Mouse (Mus musculus) 3T3-L1 (cell line): ENCODE measurements around the gene Hk1.
A peak's percentile ranks its signal among the peaks of the same experiment; 100 is the strongest.

Experiments used
- DNase-seq: peaks from one replicate; pipeline ENCODE4 v3.0.0-alpha.2; 2015; ENCODE audit warnings: low read depth, low spot score

The Hk1 gene

DNA sequence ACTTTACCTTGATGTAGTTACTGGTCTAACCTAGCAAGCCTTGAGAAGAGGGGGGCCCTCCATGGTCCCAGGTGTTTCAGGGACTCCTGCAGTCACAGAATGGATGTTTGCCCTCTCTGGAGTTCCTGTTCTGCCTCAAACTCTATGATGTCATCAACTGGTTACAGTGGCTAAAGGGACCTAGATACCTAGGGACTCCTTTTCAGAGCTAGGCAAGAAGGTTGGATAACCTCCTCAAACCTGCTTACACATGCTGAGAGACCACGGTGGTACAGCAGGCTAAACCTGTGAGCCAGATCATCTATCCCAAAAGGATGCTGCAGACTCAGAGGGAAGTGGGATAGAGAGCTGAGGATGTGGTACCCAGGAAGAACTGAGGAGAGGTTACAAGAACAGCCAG is at the start of gene Hk1:
Gene Hk1 (minus strand): TSS at position 101 of the 400 bp plus-strand sequence.
- DNase-seq, result no peak

DNA sequence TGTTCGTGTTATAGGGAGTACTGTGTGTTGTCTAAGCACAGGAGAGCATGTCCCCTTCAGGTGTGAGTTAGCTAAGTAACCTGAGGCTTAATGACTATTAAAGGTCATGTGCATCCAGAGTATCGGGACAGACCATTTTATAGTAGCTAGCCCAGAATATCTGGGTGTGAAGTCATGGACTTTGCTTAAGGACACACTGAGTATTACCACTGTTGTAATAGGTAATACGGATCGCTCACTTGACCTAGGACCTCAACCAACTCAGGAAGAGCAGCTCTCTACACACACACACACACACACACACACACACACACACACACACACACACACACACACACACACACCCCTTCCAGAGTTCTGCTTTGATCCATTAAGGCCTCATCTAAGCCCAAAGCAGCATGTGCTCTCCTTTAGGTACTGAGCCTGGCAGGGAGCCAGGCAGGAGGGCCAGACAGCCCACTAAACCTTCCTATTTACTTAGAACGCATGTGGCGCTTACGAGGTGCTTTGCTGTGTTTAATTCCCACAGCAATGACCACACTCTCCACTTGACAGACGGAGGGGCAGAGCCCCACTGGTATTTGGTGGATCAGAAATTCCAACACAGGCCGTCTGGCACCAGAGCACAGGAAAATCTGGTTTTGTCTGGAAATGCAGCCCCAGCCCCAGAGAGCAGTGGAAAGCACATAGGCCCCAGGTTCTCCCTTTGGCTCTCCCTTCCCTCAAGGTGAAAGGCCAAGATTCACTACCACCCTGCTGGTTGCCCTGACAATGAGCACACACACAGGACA is 45.6 kb upstream of the Hk1 start:
- no peak for DNase-seq

DNA sequence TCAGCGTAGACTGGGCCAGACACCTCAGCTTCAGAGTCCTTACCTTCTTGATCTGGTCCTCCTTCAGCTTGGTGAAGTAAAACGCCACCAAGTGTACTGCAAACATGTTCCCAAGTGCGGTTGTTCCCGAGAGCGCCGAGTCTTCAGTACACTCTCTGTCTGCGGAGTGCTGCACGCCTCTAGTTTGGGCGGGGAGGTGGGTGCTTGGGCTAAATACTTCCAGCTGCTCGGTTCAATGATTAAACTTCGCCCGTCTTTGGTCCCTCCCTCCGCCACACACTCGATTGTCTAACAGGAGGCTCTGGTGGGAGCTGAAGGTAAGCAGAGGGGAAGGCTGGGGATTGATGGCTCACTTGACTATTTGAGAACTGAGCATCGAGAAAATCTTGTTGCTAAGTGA is 42.5 kb upstream of the Hk1 start, which contains the start of gene Hkdc1:
Gene Hkdc1 (minus strand): TSS at position 237 of the 400 bp plus-strand sequence.
- no peak for DNase-seq

DNA sequence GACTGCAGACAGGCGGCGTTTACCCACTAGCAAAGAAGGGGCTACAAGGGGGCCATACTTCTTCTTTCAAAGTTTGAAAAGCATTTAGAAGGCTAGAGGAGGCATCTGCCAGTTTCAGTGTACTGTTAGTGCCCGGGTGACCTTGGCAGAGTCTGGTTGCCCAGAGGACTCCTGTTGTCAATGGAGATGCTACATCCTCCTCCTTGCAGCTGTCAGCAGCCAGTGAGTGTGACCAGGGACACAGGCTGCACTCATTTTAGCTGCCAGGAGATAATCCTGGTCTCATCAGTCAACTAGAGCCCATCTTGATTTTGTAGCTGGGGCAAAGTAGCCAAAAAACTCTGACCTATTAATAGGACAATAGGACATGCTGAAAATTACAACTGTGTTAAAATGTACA is 41.4 kb upstream of the Hk1 start:
- DNase-seq, result no peak

DNA sequence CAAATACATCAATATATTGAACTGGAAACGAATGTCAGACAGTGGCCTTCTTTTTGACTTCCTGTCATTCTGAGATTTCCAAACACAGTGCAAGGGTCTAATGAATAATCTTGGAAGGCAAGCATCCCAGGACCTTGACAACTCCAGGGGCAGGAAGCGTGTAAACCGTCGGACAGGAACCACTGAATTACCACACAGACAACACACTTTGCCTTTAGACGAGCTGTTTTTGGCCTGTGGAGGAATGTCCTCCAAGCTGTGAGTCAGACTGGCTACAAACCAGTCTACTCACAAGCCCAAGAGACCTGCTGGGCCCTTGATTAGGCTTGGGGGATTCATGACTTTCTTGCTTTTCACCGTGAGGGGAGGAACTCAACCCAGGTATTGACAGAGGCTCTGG is 40.7 kb upstream of the Hk1 start:
- DNase-seq, result no peak

DNA sequence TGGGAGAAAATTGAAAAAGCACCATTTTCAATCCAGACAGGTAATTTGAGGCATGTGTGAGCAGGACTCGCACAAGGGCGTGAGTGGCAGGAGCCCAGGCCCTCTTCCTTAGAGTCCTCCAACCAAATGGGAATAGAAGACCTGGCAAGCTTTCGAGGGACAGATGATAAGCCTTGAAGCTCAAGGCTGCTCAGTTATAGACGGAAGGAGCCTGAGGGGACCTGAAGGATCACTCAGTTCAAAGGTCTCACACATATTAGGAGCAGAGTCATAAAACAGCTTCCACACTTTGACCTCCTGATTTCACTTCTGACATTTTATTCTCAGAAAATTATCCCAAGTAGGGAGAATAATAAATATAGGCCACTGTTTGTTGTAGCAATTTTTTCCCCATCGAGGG is 39.7 kb upstream of the Hk1 start:
- DNase-seq, result no peak

DNA sequence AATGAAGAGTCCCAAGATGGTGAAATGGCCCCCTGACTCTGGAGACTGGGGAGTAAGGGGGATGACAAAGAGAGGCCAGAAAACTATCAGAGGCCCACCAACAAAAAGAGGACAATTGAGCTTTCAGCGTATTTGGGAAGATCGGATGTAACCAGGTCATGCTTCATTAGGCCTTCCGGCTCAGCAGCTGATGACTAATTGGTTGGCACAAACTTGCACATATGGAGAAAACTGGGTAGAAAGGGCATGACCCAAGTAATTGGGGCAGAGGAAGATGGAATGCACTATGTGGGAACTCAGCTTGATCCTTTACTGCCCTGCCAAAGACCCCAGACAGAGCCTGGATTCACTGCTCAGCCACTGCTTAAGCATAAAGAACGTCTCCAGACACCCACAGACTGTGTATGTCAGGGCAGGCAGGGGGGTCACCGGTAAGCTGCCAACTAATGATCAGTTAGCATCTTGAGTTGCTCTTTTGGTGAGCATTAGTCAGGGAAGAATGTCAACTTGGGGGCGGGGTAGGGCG is 39.2 kb upstream of the Hk1 start:
- DNase-seq, result peak; percentile 29

DNA sequence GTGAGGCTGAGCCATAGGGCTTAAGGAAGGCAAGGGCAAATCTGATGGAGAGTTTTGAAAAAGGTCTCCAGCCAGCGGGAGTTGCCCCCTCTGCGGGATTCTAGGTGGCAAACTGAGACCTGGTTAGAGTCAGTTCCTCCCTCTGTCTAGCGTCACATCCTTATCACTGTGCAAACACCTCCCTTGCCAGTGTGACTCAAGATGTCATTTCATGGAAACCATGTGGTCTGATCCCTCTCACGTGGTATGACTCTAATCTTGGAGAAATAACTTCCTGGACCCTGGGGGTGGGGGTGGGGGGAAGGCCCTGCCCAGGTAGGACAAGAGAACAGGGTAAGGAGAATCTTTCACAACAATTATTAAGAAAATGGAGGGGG is 33.9 kb upstream of the Hk1 start:
- no peak for DNase-seq

DNA sequence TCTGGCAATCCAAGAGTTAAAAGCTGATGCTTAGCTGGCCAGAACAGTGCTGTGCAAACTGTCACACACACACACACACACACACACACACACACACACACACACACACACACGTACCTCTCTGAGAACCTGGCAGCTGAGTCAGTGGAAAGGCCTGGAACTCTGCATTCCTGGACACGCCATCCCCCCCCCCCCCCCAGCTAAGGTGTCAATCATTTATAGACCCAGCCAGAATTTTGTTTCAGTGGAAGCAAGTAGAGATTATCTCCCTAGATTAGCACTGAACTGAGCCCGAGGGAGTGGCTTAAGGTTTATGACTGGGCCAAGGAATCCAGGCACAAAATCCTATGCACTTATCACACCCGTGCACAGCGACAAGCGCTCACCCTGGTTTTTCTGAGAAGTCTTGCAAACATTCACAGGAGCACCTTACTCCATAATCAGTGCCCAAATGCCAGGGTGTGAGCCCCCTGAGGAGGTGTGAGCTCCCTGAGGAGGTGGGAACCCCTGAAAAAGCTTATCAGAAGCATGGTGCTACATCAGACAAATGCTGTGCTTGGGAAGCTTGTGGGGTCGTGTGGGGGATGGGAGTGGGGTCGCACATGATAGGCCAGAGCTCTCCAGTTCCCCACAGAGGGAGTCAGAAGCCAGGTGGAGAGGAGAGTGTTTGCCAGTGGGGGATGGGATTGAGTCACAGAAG is 33.3 kb upstream of the Hk1 start:
- peak; percentile 13 for DNase-seq

DNA sequence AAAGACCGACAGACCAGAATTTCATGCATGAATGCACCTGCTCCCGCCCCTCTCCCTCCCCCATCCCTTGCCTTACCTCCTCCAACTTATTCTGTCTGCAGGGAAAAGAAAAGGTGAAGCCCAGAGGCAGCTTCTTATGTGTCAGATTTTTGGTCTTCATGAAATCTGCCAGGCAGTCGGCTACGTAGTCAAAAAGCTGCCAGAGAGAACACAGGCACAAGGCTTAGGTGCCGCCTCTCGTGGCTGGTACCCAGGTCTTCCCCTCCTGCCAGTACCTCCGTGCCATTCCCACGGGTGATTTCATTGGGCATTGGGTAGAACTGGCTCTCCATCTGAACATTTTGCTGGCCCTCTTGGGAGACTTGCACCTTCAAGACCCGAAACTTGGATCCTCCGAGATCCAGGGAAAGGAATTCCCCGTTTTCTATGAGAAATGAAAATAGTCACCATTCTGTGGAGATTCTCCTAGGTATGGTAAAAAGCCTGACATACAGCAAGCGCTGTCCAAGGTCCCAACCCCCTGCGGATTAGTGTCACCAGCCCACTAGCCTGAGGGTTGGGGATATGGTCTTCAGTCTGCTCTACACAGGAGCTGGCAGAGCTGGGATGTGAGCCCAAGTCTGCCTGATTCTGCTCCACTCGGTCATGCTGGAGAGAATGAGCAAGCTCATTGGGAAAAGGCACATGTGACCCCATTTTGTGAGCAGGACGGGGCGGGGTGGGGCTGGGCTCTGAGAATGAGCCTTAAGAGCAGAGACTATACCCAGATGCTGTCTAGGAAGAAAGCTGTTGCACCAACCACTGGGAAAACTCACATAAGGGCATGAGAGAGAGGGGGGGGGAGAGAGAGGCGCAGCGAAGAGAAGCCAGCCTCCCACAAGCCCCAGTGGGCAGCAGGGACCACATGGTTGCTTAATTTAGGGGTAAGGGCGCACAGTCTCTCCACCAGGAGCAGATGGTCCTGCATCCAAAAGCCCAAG is 32.0 kb upstream of the Hk1 start:
- DNase-seq, result peak; percentile 17

DNA sequence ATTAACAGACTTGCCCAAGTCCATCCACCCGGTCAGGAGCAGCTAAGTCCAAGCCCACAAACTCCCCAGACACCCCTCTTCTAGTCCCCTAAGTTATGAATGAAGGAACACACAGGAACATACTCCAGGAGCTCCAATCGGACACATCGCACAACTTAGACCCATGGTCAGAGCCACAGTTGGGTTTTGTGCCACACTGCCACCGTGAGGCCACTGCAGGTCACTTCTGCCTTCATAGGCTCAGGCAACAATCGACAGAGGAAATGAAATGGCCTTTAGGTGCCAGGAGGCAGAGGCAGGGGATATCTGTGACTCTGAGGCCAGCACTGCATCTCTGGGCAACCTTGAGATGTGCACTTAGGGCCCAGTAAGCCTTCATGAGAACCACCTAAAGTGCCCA is 31.2 kb upstream of the Hk1 start:
- DNase-seq, result peak; percentile 73

DNA sequence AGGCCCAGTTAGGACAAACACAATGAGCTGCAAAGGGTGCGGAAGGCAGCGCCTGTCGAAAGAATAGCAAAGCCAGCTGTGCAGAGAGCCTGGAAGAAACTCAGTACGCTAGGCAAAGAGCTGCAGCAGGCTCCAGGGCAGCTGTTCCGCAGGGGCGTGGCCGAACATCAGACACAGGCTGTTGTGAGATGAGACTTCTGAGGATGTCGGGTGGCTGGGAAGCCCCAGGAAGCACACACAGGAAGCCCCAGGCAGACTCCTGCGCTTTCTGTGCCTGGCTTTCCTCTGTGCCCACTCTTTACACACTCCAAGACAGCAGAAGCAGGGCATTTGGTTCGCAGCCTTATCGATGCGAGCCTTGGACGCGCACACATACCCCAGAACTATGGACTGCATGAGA is 25.2 kb upstream of the Hk1 start:
- no peak for DNase-seq

DNA sequence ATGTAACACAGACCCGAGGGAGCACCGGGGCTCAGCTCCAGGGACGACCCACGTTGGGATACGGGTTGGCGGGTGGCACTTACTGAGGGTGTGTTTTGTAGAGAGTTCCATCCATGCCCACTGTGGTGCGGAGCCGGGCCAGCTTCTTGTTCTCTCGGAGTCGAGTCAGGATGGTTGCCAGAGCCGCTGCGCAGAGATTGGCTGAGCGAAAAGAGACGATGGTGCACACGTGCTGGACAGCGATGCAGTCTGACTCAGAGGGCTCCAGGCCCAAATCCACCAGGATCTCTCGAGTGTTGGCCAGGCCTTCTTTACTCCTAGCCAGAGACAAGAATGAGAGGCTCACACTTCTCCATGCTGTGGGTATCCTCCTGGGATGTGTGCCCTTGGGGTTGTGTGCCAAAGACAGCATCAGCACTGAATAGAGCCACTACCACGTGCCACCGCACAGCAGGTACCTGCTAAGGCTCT is 22.0 kb upstream of the Hk1 start:
- DNase-seq, result peak; percentile 6

DNA sequence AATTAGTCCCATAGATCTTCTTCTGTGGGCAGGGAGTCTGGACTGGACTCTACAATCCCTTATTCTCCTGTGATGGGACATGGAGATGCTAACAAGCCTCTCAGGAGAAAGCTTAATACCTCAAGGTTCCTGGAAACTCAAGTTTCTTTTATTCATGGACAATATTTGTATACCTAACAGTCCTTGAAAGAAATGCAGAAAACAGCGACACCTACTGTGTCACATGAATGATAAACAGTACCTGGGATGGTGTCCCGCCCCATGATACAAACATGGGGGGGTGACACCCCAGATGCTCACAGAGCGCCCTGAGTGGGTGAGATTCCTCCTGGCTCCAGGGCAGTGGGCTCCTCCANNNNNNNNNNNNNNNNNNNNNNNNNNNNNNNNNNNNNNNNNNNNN is 3.3 kb upstream of the Hk1 start:
- no peak for DNase-seq

DNA sequence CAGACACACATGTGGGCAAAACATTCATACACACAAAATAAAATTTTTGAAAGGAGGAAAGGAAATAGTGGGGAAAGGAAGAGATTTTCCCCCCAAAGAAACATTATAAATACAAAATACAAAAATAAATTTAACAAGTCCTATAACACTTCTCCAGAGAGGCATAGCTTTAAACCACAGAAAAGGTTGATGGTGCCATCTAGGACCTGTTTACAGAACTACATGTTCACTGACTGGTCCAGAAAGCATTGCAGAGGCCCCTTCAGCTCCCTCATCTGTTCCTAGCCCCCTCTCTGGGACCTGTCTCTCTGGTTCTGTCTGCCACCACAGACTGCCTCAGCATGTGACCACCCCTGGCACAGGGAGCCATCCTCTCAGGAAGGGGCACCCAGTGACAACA is 1.2 kb upstream of the Hk1 start:
- peak; percentile 28 for DNase-seq

DNA sequence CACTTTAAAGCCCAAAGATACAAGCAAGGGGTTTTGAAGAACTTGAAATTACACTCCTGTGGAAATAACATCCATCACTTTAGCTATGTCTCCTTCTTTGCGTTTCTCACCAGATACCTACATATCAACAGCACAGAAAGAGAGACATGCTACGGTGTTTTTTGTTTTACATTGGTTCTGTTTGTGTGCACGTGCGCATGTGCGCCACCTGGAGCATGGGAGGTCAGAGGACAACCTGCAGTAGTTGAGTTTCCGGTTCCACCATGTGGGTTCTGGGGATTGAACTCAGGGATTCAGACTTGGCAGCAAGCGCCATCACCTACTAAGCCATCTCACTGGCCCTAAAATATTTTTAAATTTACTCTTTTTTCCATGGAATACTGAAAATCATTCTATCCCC is 20.9 kb downstream of the Hk1 start:
- no peak for DNase-seq

DNA sequence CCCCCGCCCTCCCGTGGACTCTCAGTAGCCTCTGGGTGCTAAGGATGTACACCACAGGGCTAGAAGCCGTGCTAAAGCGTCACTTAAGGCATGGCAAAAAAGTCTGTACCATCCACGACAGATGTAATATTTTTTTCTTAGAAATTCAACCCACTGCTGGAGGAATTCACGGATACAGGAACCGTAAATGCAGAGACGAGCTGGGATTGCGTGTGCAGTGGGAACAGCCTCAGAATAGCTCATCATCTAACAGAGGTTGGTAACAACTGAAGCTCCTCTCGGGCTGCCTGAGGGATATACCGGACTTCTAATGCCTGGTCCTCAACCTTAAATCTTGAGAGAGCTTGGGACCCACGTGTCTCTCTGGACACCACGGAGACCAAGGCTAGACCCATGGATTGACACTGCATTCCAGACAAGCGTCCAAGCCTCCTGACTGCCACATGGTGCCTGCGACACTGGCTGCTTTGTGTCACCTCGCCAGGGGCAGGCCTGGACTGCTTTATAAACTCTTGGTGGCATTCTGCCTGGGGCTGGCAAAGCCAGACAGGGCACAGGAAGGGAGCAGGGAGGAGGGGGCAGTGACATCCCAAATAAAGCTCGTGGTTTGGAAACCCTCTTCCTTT is 23.5 kb downstream of the Hk1 start:
- DNase-seq, result no peak

DNA sequence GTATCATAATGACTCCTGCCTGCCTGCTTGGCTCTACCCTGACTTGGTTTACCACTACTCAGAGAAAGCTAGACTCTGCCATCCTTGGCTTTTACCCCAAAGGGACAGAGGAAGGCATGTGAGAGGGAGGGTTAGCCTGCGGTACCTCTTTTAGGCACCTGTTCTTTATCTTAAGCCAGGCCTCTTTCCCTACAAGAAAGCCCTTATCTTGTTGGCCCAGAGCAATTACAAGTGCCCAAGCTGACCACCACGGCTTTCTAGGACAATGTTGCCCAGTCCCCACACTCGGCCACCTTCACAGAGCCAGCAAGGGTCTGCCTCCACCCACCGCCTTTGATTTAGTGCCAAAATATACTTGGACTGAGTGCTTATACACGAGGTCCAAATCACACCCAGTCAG is 34.6 kb downstream of the Hk1 start:
- DNase-seq, result no peak

DNA sequence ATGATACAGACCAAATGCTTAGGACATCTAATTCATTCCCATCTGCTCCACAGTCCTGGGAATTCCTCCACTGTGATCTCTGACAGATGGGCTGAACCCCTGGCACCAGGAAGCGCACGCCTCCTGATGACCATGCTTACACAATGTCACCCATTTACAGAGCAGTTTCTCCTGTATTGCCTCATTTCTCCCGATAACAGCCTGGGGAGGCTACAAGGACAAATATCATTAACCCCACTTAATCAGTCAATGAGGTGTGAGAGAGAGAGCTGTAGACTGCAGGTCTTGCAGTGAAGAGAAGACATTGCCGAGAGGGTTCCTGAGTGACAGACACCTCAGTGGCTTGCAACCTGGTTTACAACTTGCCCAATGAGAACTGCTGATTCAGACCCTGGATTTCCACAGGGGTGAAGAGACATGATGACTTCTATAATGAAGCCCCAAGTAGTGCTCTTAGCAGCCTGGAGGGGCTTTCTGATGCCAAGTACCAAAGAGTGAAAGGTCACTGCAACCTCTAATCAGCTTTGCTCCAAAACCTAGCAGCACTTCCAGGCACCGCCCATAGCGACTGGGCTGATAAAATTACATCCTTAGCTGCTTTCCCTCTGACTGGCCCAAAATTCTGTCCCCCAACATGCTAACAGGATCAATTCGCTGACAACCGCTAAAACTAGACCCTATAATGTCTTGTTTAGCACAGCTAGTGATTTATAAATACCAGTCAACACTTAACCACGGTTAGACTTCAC is 35.5 kb downstream of the Hk1 start:
- no peak for DNase-seq

DNA sequence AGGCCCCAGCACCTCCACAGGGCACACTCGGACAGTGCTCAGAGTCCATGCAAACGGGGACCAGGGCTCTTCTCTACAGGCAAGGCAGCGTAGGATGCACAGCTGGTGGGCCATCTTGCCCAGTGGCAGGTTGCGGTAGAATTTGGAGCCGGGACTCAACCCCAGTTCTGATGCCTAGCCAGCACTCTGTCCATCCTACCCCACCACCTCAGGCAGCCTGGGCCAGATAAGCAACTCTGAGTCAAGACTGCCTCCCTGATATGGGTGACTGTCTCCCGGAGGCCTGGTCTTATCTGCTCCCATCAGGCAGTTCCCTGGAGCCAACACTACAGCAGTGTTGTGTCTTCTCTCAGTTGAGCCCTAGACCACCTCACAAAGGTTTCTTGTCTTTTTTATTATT is 37.2 kb downstream of the Hk1 start:
- DNase-seq, result no peak

DNA sequence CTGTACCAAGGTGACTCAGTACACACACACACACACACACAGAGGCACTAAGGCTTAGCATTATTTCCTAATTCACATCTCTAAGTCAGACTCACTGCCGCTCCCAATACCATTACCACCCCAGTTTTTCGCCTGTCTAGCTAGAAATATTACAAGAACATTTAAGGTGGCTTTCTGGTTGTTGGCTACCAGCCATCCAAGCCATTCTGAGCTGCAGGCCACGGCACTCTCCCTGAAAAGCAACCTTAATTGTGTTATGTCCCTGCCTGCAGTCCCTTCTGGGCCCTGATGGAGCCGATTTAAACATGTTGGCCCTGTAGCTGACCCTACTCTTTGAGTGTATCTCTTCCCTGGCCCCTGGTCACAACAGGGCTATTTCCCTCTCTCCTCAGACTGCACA is 37.8 kb downstream of the Hk1 start:
- DNase-seq, result no peak
